Mouse (Mus musculus): ENCODE measurements around the gene Zhx3.

Gene Zhx3

GRCm38 (mm10) chr2:160881462-160882101 is 8.8 kb upstream of the Zhx3 start:
- DNase-seq, result no peak

- DNase-seq, result peak; percentile 59 to 72
These were observed 7.8 kb upstream of the Zhx3 start, which contains the start of gene Lpin3 for GRCm38 (mm10) chr2:160880453-160881195. Gene Lpin3, plus strand, starts transcription at chr2:160880670.

- DNase-seq, result peak in 1 of 2 experiments; percentile 30
These were observed 3.3 kb upstream of the Zhx3 start for GRCm38 (mm10) chr2:160876115-160876514.

GRCm38 (mm10) chr2:160874231-160874877 is 1.6 kb upstream of the Zhx3 start:
- peak; percentile 40 to 72 for DNase-seq

- DNase-seq, result peak; percentile 68 to 89
These were observed 403 bp downstream of the Zhx3 start for GRCm38 (mm10) chr2:160872395-160872794.

- DNase-seq, result peak; percentile 35 to 65
These were observed 1.5 kb downstream of the Zhx3 start for GRCm38 (mm10) chr2:160871310-160871709.

- no peak for DNase-seq
These were observed 3.4 kb downstream of the Zhx3 start for GRCm38 (mm10) chr2:160869446-160869845.

- DNase-seq, result no peak
These were observed 7.5 kb downstream of the Zhx3 start for GRCm38 (mm10) chr2:160865266-160865665.

GRCm38 (mm10) chr2:160864112-160864511 is 8.7 kb downstream of the Zhx3 start:
- DNase-seq, result no peak

- DNase-seq, result no peak
These were observed 12.4 kb downstream of the Zhx3 start for GRCm38 (mm10) chr2:160860363-160860762.

- no peak for DNase-seq
These were observed 16.3 kb downstream of the Zhx3 start for GRCm38 (mm10) chr2:160856359-160857102.

- no peak for DNase-seq
These were observed 18.1 kb downstream of the Zhx3 start for GRCm38 (mm10) chr2:160854687-160855086.

- DNase-seq, result peak in 1 of 2 experiments; percentile 46
These were observed 22.4 kb downstream of the Zhx3 start for GRCm38 (mm10) chr2:160850360-160850759.

GRCm38 (mm10) chr2:160849617-160850240 is 23.1 kb downstream of the Zhx3 start:
- no peak for DNase-seq

GRCm38 (mm10) chr2:160848186-160848585 is 24.6 kb downstream of the Zhx3 start:
- no peak for DNase-seq

- DNase-seq, result peak in 1 of 2 experiments; percentile 60
These were observed 25.1 kb downstream of the Zhx3 start for GRCm38 (mm10) chr2:160847664-160848063.

GRCm38 (mm10) chr2:160840838-160841237 is 32.0 kb downstream of the Zhx3 start:
- DNase-seq, result no peak

GRCm38 (mm10) chr2:160810802-160811201 is 62.0 kb downstream of the Zhx3 start:
- no peak for DNase-seq

GRCm38 (mm10) chr2:160810376-160810775 is 62.4 kb downstream of the Zhx3 start:
- peak; percentile 27 to 72 for DNase-seq

- peak; percentile 87 to 93 for DNase-seq
These were observed 66.7 kb downstream of the Zhx3 start for GRCm38 (mm10) chr2:160806091-160806521.

GRCm38 (mm10) chr2:160804794-160805527 is 67.8 kb downstream of the Zhx3 start:
- DNase-seq, result peak; percentile 56 to 95

- no peak for DNase-seq
These were observed 70.5 kb downstream of the Zhx3 start for GRCm38 (mm10) chr2:160802326-160802725.

Measured in kidney, postnatal 36 days (tissue).